Mouse (Mus musculus): ENCODE data around the gene Skiv2l. TPM values are rescaled to one million over a fixed set of nuclear protein-coding genes. Genes with fewer than 3 reads are reported as not detected.

The Skiv2l gene
- total RNA-seq, 2 experiments from 2014 or later: 68.5 to 74.7 TPM

DNA sequence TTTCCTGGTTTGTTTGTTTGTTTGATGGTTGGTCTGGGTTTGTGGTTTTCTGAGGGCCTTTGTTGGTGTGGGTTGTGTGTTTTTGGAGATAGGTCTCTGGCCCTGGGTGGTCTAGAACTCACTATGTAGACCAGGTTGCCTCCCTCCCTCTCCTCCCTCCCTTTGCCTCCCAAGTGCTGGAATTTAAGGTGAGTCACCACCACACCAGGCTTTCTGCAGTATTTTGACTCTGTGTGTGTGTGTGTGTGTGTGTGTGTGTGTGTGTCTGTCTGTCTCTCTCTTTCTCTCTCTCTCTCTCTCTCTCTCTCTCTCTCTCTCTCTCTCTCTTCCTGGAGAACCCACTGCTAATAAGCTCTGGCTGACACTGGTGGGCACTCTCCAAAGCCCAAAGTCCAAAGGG lies 31.2 kb upstream of the Skiv2l start:
- DNase-seq: no peak
- intact Hi-C loops (cut with DNase I): no loop called here

DNA sequence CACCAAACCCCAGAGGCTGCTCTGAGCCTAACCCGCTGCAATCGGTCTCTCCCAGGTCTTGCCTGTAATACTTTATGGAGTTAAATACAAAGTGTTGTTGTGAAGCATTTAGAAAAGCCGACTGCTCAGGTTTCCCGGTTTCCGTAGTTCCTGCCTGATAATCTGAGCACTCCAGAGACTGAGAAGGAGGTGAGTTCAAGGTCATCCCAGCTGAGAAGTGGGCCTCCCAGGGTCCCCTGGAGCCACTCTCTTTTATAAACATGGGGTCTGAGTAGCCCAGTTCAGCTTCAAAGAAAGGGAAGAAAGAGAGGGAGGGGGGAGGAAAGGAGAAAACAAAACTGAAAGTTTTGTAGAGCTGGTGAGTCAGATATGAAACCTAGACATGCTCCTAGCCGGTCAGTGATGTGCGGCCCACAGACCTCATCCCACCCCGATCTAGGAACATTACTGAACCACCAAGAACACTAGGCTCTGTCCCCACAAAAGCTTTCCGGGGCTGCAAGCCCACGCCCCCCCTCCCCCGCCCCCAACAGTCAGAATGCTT lies 29.4 kb upstream of the Skiv2l start, which contains the start of gene Zbtb12:
Gene Zbtb12 (plus strand): TSS at position 148 of the 544 bp plus-strand sequence.
- intact Hi-C loops (cut with DNase I): no loop called here
- DNase-seq: no peak

DNA sequence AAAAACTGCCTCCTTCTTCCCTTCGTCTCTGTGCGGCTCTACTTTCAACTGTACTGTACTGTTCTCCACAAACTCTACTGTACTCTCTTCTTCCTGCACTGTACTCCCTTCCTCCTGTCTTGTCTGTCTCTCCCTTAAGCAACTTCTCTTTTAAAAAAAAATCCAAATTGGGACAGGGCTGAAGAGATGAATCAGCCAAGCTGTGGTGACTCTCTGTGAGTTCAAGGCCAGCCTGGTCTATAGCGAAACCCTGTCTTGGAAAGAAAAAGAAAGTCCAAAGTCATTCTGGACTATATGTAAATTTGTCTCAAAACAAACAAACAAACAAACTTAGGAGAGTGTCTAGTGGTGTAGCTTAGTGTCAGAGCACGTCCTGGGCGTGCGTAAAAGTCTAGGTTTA lies 24.3 kb upstream of the Skiv2l start:
- DNase-seq: no peak
- intact Hi-C loops (cut with DNase I): no loop called here

DNA sequence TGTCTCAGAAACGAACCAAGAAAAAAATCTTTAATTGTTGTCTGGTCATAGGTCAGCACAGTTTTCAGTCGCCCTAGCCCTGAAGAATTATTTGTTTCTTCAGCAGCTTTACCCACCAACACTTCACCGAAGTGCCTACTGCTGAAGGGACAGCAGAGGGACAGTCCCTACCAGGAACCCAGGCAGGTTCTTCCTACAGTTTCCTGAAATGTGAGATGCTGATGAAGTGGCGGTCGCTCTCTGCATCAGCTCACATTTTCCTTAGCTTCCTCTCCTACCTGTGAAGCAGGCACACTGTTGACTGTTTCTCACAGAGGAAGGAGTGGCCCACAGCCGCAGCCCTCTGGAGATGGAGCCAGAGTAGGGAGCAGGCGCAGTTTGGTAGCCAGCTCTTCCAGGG lies 16.0 kb upstream of the Skiv2l start:
- DNase-seq: no peak
- intact Hi-C loops (cut with DNase I): no loop called here

DNA sequence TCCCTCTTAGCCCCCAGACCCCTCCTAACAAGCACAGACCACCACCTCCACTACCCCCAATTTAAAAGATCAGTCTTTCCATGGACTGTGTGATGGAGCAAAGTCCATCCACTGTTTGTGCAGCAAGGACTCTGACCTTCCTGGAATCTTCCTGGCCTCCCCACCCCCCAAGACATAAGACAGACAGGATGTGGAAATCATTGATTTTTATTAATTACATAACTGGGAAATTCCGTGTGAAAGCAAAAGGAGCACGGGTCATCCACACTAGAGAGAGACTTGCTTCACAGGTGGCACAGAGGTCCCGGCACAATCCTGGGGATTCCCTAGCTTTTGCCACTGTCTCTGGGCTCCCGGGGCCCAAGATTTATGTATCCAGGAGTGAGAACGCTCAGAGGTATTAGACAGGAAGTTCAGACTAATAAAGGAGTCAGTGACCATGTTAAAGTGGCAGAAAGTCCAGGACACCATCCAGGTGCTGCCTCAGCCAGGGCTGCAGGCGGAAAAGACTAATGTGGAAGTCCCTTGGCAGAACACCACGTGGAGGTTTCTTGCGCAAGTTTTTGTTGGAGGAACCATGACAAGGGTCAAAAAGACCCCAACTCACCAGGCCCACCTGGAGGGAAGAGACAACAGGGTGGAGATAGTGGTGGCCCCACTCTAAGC lies 12.5 kb upstream of the Skiv2l start, which contains the start of gene Cfb:
Gene Cfb (minus strand): TSS at position 103 of the 666 bp plus-strand sequence.
- intact Hi-C loops (cut with DNase I): no loop called here
- no peak for DNase-seq

DNA sequence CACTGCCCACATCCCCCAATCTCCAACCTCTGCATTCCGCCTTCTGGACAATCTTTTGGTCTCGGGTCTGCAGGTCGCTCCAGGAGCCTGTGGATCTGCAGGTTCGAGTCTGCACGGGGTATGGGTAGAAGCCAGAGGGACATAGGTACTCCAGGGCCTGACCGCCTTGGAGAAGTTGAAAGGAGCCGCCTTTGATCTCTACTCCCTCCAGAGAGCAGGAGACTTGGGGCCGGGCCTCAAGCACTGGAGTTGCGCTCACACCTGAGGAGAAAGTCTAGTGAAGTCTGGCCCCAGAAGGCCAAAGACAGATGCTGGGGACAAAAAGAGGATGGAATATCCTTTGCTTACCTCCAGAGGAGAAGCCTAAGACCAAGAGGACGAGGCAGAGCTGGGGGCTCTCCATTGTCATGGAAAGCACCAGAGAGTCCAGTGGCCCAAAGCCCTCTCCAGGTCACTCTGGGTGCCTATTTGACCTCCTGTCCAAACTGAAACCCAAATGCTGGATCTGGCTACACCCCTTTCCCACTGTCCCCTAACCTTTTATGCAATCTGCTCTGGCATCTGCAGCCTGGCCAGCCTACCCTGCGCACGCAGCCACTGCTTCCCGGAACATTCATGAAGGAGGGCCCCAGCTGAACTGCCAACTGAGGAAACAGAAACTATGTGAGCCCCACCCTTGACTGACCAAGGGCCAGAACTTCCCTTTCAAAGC lies 11.8 kb upstream of the Skiv2l start:
- intact Hi-C loops (cut with DNase I): no loop called here

DNA sequence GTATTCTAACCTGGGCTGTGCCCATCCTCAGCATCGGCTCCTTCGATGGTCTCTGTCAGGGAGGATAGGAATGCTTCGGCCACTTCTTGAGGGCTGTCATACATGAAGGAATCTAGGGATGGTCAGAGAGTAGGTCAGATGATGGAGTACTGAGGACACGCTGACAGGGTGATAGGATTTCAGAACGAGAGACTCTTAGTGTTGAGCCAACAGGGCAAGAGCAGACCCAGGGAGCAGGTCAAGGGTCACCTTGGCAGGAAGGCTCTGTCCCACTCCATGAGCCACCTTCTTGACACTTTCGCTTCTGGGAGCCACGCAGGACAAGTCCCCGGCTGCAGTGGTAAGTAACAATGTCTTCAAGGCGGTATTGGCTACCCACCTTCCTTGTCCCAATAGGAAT lies 10.5 kb upstream of the Skiv2l start:
- intact Hi-C loops (cut with DNase I): no loop called here
- no peak for DNase-seq

More for the DNA sequence above, 11.8 kb upstream of the Skiv2l start:
- DNase-seq: no peak

DNA sequence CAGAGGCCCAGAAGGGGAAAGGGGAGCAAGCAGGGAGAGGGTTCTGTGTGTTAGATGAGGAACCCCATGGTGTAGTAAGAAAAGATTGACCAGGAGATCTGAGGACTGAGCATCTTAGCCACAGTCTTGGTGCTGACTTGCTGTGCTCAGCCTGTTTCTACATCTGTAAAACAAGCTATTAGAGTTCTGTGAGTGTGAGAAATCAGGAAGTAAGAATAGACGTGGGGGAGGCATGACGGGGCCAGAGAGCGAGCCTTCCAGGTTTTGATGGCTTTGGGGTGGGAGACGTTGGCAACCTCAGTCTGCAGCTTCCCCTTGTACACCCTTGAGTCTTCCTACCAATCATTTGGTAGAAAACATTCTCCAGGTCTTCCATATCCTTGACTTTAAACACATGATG lies 8.7 kb upstream of the Skiv2l start:
- DNase-seq: no peak
- intact Hi-C loops (cut with DNase I): no loop called here

DNA sequence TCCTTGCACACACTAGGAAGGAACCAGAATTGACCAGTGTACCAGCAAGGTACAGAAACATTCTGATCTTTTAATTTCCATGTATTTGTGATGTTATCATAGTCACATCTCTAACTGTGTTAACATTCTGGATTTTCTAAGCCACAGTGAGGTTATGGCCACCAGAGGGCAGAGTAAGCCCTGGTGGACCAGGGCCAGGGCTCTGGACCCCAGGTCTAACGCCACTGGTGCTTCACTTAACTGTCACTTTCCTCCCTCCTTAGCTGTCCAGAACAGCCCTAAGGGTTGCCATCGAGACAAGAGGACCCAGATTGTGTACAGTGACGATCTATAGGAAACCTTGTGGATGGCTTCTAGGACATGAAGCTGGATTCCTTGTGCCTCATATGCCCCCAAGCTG lies 5.8 kb upstream of the Skiv2l start:
- intact Hi-C loops (cut with DNase I): no loop called here
- DNase-seq: peak; percentile 59

DNA sequence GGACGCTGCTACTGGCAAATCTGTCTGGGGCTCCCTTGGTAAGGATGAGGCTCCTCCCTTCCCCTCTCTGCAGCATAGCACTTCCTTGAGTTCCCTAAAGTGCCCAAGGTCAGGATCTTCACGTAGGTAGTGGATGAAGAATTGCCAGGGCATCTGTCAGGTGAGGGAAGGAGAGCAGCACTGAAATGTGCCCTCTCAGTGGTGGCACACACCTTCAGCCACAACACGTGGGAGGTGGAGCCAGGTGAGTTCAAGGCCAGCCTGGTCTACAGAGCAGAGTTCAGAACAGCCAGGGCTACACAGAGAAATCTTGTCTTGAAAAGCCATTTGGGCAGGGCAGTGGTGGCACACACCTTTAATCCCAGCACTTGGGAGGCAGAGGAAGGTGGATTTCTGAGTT lies 4.8 kb upstream of the Skiv2l start:
- intact Hi-C loops (cut with DNase I): loop anchor here (5.0 kb wide), 1 partner anchor 38 kb away; no protein-coding TSS in a partner anchor
- DNase-seq: no peak

DNA sequence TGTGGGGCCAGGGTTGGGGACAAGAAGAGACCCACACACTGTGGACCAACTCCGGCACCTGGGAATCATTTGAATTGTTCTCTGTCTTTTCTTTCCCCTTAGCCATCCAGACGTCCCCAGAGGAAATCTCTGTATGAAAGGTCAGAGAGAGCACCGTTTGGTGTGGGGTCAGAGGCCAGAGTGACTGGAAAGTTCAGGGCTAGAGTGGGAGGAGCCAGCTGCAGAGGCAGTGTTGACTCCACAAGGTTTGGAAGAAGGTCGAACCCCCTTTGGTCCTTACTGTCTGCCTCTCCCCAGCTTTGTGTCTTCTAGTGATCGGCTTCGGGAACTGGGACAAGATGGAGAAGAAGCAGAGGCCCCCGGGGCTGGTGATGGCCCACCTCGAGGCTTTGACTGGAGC lies 3.5 kb upstream of the Skiv2l start:
- intact Hi-C loops (cut with DNase I): loop anchor here (5.0 kb wide), 1 partner anchor 39 kb away; no protein-coding TSS in a partner anchor
- no peak for DNase-seq

DNA sequence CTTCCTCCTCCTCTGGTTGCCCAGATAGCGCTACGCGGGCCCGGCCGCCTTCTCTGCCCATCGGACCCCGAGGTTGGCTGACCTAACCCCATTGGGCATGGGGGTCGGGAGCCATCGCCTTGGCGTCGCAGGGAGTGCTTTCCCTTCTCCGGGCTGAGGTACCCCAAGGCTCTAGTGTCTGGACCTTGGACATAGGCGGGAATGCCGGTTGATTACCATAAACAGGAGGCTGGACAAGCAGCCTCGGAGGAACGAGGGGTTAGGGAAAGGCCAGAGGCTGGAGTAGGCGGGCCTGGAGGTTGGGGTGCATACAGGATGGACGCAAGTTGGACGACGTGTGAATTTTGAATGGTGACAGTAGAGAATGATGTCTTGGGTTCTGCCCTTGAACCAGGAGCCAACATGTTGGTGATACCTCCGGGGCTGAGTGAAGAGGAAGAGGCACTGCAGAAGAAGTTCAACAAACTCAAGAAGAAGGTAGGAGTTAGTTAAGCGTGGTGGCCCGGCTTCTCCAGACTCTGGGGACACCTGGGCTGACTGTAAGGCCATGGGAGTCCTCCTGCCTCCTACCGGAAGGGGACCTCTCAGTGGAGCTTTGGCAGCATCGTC lies 611 bp upstream of the Skiv2l start:
- DNase-seq: no peak
- intact Hi-C loops (cut with DNase I): loop anchor here (5.0 kb wide), 1 partner anchor 42 kb away; no protein-coding TSS in a partner anchor

DNA sequence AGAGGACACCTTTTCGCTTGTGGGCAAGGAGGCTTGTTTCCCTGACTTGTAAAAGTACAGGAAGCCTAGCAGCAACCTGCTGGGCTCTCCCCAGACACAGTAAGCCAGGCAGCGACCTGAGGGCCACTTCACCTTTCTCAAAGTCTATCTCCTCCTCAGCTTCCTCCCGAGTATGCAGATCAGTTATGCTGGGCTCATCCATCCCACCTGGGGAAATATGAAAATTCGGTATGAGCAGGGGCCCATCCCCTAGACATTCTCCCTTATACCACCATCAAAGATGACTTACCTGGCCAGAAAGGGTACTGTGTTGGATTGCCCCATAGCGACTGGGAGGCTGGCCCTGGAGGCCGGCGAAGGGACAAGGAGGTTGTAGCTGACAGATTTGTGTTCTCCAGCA lies 2.4 kb downstream of the Skiv2l start:
- DNase-seq: no peak
- intact Hi-C loops (cut with DNase I): no loop called here

DNA sequence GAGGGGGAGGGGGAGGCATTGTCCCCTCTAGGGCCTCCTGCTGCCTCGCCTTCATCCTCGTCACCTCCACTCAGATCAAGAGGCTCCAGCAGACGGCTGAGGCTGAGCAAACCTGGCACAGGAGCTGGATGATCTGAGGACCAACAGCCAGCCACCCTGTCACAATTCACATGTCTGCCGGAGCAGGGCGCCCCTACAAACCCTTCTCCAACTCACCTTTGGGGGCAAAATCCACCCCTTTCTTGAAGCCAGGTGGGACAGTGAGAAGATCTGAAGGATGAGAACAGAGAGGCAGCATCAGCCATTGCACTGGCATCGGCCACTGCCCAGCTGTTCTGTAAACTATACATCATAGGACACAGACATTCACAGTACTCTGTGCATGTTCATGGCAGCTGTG lies 2.8 kb downstream of the Skiv2l start:
- intact Hi-C loops (cut with DNase I): no loop called here
- DNase-seq: no peak

DNA sequence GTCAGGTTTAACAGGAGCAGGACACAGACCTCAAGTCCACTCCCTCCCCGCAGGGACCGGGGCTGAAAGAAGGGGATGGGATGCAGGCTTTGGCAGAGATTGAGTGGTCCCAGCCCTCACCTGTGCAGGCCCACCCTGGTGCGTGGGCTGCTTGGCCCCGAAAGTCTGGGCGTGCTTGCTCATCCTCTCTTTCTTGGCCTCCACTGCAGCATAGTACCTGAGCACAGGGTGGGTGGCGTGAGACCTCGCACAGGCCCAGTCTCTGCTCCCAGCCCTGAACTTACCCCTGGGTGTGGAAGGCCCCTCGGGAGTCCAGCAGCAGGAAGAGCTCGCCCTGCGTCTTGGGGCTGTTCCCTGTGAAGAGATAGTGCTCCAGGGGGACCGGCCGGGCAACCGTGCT lies 5.1 kb downstream of the Skiv2l start:
- intact Hi-C loops (cut with DNase I): no loop called here
- no peak for DNase-seq

DNA sequence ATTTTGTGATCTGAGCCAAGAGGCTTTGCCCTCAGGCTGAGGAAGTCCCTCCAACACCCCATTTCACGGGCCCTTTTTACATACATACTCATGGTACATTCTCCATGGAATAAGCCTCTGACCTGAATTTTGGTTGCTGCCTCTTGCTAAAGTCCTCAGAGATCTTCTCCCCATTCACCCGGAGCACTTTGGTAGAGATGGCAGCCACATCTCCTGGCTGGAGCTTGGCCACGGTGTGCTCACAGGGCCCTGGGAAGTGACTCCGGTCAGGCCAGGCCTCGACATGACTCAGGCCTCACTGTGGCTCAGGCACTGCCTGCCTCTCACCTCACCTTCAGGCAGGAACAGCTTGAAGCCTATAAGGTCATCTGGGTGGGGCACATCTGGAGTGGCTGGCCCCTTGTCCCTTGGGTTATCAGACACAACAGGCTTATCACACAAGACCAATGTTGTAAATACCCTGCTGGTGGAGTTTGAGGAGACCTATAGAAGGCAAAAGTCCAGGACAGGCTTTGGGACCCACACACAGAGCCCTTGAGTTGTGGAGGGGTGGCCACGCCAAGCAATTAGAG lies 9.2 kb downstream of the Skiv2l start:
- intact Hi-C loops (cut with DNase I): no loop called here
- DNase-seq: no peak

DNA sequence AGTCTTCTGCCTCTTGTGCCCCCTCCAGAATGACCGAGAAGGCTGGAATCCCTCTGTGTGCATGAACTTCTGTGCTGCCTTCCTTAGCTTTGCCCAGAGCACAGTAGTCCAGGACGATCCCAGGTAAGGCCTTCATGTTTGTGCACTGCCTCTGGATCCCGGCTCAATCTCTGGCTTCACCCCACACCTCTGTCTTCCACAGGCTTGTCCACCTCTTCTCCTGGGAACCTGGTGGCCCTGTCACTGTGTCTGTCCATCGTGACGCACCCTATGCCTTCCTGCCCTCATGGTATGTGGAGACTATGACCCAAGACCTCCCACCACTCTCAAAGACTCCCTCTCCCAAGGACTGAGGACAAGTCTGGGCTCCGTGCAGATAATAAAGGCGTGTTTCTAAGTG lies 11.2 kb downstream of the Skiv2l start:
- intact Hi-C loops (cut with DNase I): loop anchor here (5.0 kb wide), 1 partner anchor 186 kb away; no protein-coding TSS in a partner anchor

DNA sequence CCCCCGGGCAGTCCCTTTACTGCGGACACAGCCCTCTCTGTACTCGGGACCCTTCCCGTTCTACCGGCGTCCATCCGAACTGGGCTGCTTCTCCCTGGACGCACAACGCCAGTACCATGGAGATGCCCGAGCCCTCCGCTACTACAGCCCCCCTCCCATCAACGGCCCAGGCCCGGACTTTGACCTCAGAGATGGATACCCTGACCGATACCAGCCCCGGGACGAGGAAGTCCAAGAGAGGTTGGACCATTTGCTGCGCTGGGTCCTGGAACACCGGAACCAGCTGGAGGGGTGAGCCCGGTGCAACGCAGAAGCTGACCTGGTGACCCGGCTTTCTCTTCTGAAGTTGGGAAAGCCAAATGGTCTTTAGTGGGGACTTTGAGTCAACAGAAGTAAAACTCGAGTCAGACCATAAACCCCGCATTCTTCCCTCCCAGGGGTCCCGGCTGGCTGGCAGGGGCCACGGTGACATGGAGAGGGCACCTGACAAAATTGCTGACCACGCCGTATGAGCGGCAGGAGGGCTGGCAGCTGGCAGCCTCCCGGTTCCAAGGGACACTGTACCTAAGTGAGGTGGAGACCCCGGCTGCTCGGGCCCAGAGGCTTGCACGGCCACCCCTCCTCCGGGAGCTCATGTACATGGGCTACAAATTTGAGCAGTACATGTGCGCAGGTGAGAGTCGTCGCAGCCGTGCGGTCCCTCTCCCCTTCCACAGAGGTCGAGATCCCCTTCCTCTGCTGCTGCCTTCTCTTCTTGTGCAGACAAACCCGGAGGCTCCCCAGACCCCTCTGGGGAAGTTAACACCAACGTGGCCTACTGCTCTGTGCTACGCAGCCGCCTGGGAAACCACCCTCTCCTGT lies 12.3 kb downstream of the Skiv2l start:
- DNase-seq: peak; percentile 23

More for the DNA sequence above, 11.2 kb downstream of the Skiv2l start:
- DNase-seq: no peak

DNA sequence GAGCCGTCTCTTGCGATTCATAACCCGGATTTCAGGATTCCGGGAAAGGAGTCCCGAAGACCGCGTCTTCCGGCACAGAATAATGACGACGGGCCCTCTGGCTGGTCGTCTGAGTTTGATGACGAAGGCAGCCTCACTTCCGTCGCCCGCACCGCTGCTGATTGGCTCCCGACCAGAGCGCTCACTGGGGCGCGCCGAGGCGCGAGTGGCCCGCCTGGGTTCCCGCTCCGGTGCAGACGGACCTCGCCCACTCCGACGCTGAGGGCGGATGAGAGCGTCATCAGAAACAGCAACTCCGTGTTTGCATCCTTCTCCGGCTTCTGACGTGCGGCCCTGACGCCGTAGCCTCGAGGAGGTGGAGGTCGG lies 13.2 kb downstream of the Skiv2l start, which contains the start of the genes Stk19 and Dxo:
Gene Stk19 (minus strand): TSS at position 90 of the 366 bp plus-strand sequence.
Gene Dxo (plus strand): TSS at position 164 of the 366 bp plus-strand sequence.
- intact Hi-C loops (cut with DNase I): loop anchor here (5.0 kb wide), 1 partner anchor 185 kb away; no protein-coding TSS in a partner anchor
- DNase-seq: peak; percentile 97

More for the DNA sequence above, 12.3 kb downstream of the Skiv2l start:
- intact Hi-C loops (cut with DNase I): loop anchor here (5.0 kb wide), 1 partner anchor 185 kb away; no protein-coding TSS in a partner anchor

Data from left cerebral cortex, postnatal 4 days (tissue).